Mouse (Mus musculus) E14TG2a.4 (cell line): ENCODE data around the gene Adam8.

ENCODE experiments used
- CTCF ChIP-seq: conservative IDR thresholded peaks from 2 replicates; pipeline ENCODE4 v1.5.1; 2014; ENCODE audit warnings: low read length
- NANOG ChIP-seq: IDR thresholded peaks from 2 replicates; pipeline ENCODE4 v1.6.1; 2014; ENCODE audit warnings: borderline replicate concordance, low read length, mixed read lengths
- POU5F1 ChIP-seq: IDR thresholded peaks from 2 replicates; pipeline ENCODE4 v1.6.1; 2014; ENCODE audit warnings: low read length, borderline replicate concordance

DNA sequence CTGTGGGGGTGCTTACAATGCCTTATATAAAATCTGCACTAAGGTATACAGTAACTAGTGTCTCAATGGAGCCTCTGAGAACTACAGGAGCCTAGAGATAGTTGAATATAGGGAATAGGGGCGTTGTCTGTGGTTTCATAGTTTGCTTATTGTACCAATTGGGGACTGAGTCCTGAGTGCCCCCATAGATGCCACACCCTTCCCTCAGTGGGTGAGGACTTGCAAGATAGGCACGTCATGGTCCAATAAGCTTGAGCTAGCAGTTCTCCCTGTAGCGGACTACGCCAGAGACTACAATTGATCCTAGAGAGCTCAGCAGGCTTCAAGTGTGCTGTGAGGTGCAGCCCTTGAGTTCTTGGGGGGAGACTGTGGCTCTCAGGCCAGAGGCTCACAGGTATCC, 36.9 kb downstream of the Adam8 start:
- TF ChIP-seq CTCF (no peak), NANOG (no peak), POU5F1 (no peak)
